Mouse (Mus musculus): ENCODE results near the gene Islr2. TPM values are rescaled to one million over a fixed set of nuclear protein-coding genes. Genes with fewer than 3 reads are reported as not detected.

Gene Islr2
- polyA plus RNA-seq, 1 experiment = 5.2 TPM

GRCm38 (mm10) chr9:58159855-58160254 is 44.3 kb downstream of the Islr2 start:
- no peak overlapping the region for H3K27ac ChIP-seq (ENCODE audit: control insufficient read depth, insufficient read depth, low read depth, low read length)
- peaks cover 2% of the 10 kb centered on the region; the same call in 1 of the 2 replicates for H3K4me1 ChIP-seq (ENCODE audit: control insufficient read depth, insufficient read depth, low read length)
- no peak overlapping the region for H3K4me3 ChIP-seq (ENCODE audit: control insufficient read depth, low read depth, low read length)
- no peaks in the 10 kb centered on the region for H3K27me3 ChIP-seq (ENCODE audit: control insufficient read depth, insufficient read depth, low read length)
- TF ChIP-seq CTCF (IDR thresholded peaks at IDR 0.05; ENCODE audit: control insufficient read depth, insufficient read depth, insufficient replicate concordance, low read depth, low read length) = no peak
- no peak for TF ChIP-seq POLR2A (IDR thresholded peaks at IDR 0.05; ENCODE audit: control insufficient read depth, low read depth, low read length)
- H3K36me3 ChIP-seq (ENCODE audit: control insufficient read depth, insufficient read depth, low read length) = no peaks in the 10 kb centered on the region

GRCm38 (mm10) chr9:58158541-58159311 is 45.4 kb downstream of the Islr2 start:
- no peaks in the 10 kb centered on the region for H3K36me3 ChIP-seq (ENCODE audit: control insufficient read depth, insufficient read depth, low read length)
- TF ChIP-seq POLR2A (IDR thresholded peaks at IDR 0.05; ENCODE audit: control insufficient read depth, low read depth, low read length) (no peak), CTCF (IDR thresholded peaks at IDR 0.05; ENCODE audit: control insufficient read depth, insufficient read depth, insufficient replicate concordance, low read depth, low read length) (no peak)
- H3K27me3 ChIP-seq (ENCODE audit: control insufficient read depth, insufficient read depth, low read length) = no peaks in the 10 kb centered on the region
- peak overlapping the region; percentile 18 for H3K27ac ChIP-seq (ENCODE audit: control insufficient read depth, insufficient read depth, low read depth, low read length)
- peaks cover 2% of the 10 kb centered on the region; the same call in 1 of the 2 replicates for H3K4me1 ChIP-seq (ENCODE audit: control insufficient read depth, insufficient read depth, low read length)
- H3K4me3 ChIP-seq (ENCODE audit: control insufficient read depth, low read depth, low read length) = no peak overlapping the region

- H3K36me3 ChIP-seq (ENCODE audit: control insufficient read depth, insufficient read depth, low read length) = no peaks in the 10 kb centered on the region
- no peak overlapping the region for H3K4me3 ChIP-seq (ENCODE audit: control insufficient read depth, low read depth, low read length)
- H3K4me1 ChIP-seq (ENCODE audit: control insufficient read depth, insufficient read depth, low read length) = peaks cover 2% of the 10 kb centered on the region; the same call in 1 of the 2 replicates
- no peaks in the 10 kb centered on the region for H3K27me3 ChIP-seq (ENCODE audit: control insufficient read depth, insufficient read depth, low read length)
- no peak for TF ChIP-seq POLR2A (IDR thresholded peaks at IDR 0.05; ENCODE audit: control insufficient read depth, low read depth, low read length)
- TF ChIP-seq CTCF (IDR thresholded peaks at IDR 0.05; ENCODE audit: control insufficient read depth, insufficient read depth, insufficient replicate concordance, low read depth, low read length) = no peak
- no peak overlapping the region for H3K27ac ChIP-seq (ENCODE audit: control insufficient read depth, insufficient read depth, low read depth, low read length)
Observed at GRCm38 (mm10) chr9:58157838-58158237, 46.3 kb downstream of the Islr2 start.

- H3K27me3 ChIP-seq (ENCODE audit: control insufficient read depth, insufficient read depth, low read length) = no peaks in the 10 kb centered on the region
- no peak overlapping the region for H3K4me3 ChIP-seq (ENCODE audit: control insufficient read depth, low read depth, low read length)
- H3K36me3 ChIP-seq (ENCODE audit: control insufficient read depth, insufficient read depth, low read length) = no peaks in the 10 kb centered on the region
- TF ChIP-seq POLR2A (IDR thresholded peaks at IDR 0.05; ENCODE audit: control insufficient read depth, low read depth, low read length) = no peak
- TF ChIP-seq CTCF (IDR thresholded peaks at IDR 0.05; ENCODE audit: control insufficient read depth, insufficient read depth, insufficient replicate concordance, low read depth, low read length) = no peak
- peaks cover 2% of the 10 kb centered on the region; the same call in 1 of the 2 replicates for H3K4me1 ChIP-seq (ENCODE audit: control insufficient read depth, insufficient read depth, low read length)
- H3K27ac ChIP-seq (ENCODE audit: control insufficient read depth, insufficient read depth, low read depth, low read length) = no peak overlapping the region
Observed at GRCm38 (mm10) chr9:58156819-58157560, 47.1 kb downstream of the Islr2 start.

GRCm38 (mm10) chr9:58155366-58155765 is 48.8 kb downstream of the Islr2 start:
- no peaks in the 10 kb centered on the region for H3K36me3 ChIP-seq (ENCODE audit: control insufficient read depth, insufficient read depth, low read length)
- no peak overlapping the region for H3K27ac ChIP-seq (ENCODE audit: control insufficient read depth, insufficient read depth, low read depth, low read length)
- H3K4me1 ChIP-seq (ENCODE audit: control insufficient read depth, insufficient read depth, low read length) = peaks cover 2% of the 10 kb centered on the region; the same call in 1 of the 2 replicates
- no peaks in the 10 kb centered on the region for H3K27me3 ChIP-seq (ENCODE audit: control insufficient read depth, insufficient read depth, low read length)
- no peak for TF ChIP-seq POLR2A (IDR thresholded peaks at IDR 0.05; ENCODE audit: control insufficient read depth, low read depth, low read length)
- TF ChIP-seq CTCF (IDR thresholded peaks at IDR 0.05; ENCODE audit: control insufficient read depth, insufficient read depth, insufficient replicate concordance, low read depth, low read length) = no peak
- H3K4me3 ChIP-seq (ENCODE audit: control insufficient read depth, low read depth, low read length) = no peak overlapping the region

GRCm38 (mm10) chr9:58153095-58153494 is 51.0 kb downstream of the Islr2 start:
- Histone ChIP-seq H3K27ac (ENCODE audit: control insufficient read depth, insufficient read depth, low read depth, low read length) (no peak overlapping the region), H3K36me3 (ENCODE audit: control insufficient read depth, insufficient read depth, low read length) (no peaks in the 10 kb centered on the region), H3K27me3 (ENCODE audit: control insufficient read depth, insufficient read depth, low read length) (no peaks in the 10 kb centered on the region), H3K4me1 (ENCODE audit: control insufficient read depth, insufficient read depth, low read length) (peaks cover 2% of the 10 kb centered on the region; the same call in 1 of the 2 replicates), H3K4me3 (ENCODE audit: control insufficient read depth, low read depth, low read length) (no peak overlapping the region)
- TF ChIP-seq POLR2A (IDR thresholded peaks at IDR 0.05; ENCODE audit: control insufficient read depth, low read depth, low read length) = no peak
- TF ChIP-seq CTCF (IDR thresholded peaks at IDR 0.05; ENCODE audit: control insufficient read depth, insufficient read depth, insufficient replicate concordance, low read depth, low read length) = no peak

- Histone ChIP-seq H3K27me3 (ENCODE audit: control insufficient read depth, insufficient read depth, low read length) (no peaks in the 10 kb centered on the region), H3K4me3 (ENCODE audit: control insufficient read depth, low read depth, low read length) (no peak overlapping the region), H3K36me3 (ENCODE audit: control insufficient read depth, insufficient read depth, low read length) (no peaks in the 10 kb centered on the region), H3K27ac (ENCODE audit: control insufficient read depth, insufficient read depth, low read depth, low read length) (no peak overlapping the region), H3K4me1 (ENCODE audit: control insufficient read depth, insufficient read depth, low read length) (no peaks in the 10 kb centered on the region)
- peak; percentile 5; the same call in 1 of the 2 replicates for TF ChIP-seq CTCF (IDR thresholded peaks at IDR 0.05; ENCODE audit: control insufficient read depth, insufficient read depth, insufficient replicate concordance, low read depth, low read length)
- no peak for TF ChIP-seq POLR2A (IDR thresholded peaks at IDR 0.05; ENCODE audit: control insufficient read depth, low read depth, low read length)
Observed at GRCm38 (mm10) chr9:58150733-58151361, 53.3 kb downstream of the Islr2 start.

All from testis, adult 2 months (tissue).